Mouse (Mus musculus) heart, postnatal 14 days (tissue): ENCODE data around the gene Tbata. TPM values are rescaled to one million over a fixed set of nuclear protein-coding genes. Genes with fewer than 3 reads are reported as not detected.

Experiments used
- microRNA-seq, 2 experiments: library from miRNA; unstranded; fragments of <30 nt; microRNA quantifications; one replicate each; pipeline ENCODE4 v1.2.0; 2021 to 2022
- total RNA-seq, 2 experiments: library from RNA; stranded (reverse); gene quantifications; 2 replicates each; pipeline ENCODE4 v1.2.3; 2021

Gene Tbata
- total RNA-seq, 2 experiments from 2014 or later = 0.31 to 6.1 TPM

Small RNA genes within 50 kb of the gene (microRNA-seq; reads per million reads assigned to microRNA genes)
- gene Gm44308 = 0 reads per million in 2 experiments

Other genes with a start within 250 kb of the Tbata start
- 1 to 10 TPM; 1.4 to 2.7 TPM for gene Pcbd1, start 82.6 kb upstream of the Tbata start, total RNA-seq
- 10 to 100 TPM; 19.1 to 19.9 TPM for gene Sgpl1, start 24.3 kb upstream of the Tbata start, total RNA-seq
- gene Adamts14, start 101.5 kb downstream of the Tbata start, total RNA-seq = 1 to 10 TPM; 3.5 to 4.3 TPM
- gene Prf1, start 125.9 kb downstream of the Tbata start, total RNA-seq = not detected
- 10 to 100 TPM; 32.0 to 36.8 TPM for gene Pald1, start 211.6 kb downstream of the Tbata start, total RNA-seq
- under 1 TPM in 1 of 2 experiments, not detected in 1; 0.10 TPM for gene Nodal, start 246.0 kb downstream of the Tbata start, total RNA-seq